Mouse (Mus musculus) cortical plate, adult 2 months (tissue): Measurements from ENCODE around the gene Usp31. TPM values are rescaled to one million over a fixed set of nuclear protein-coding genes. Genes with fewer than 3 reads are reported as not detected.
A peak's percentile ranks its signal among the peaks of the same experiment; 100 is the strongest.

Experiments used
- H3K27ac ChIP-seq: fragments of 200-500 bp; 2 replicates; pipeline ENCODE4 v1.5.1; 2012; ENCODE audit warnings: low read length, control low read depth, inconsistent platforms; ENCODE audit not compliant: insufficient read depth
- H3K4me1 ChIP-seq: fragments of 200-500 bp; 2 replicates; pipeline ENCODE4 v1.6.1; 2011; ENCODE audit warnings: low read length; ENCODE audit not compliant: control insufficient read depth, insufficient read depth
- H3K4me3 ChIP-seq: fragments of 200-500 bp; 2 replicates; pipeline ENCODE4 v1.5.1; 2011; ENCODE audit warnings: mild to moderate bottlenecking, low read length, control low read depth; ENCODE audit not compliant: insufficient read depth
- CTCF ChIP-seq: fragments of 200-500 bp; IDR thresholded peaks from 2 replicates; pipeline ENCODE4 v1.5.1; 2011; ENCODE audit warnings: mild to moderate bottlenecking, control low read depth, low read length; ENCODE audit not compliant: insufficient read depth; ENCODE audit errors: extremely low read depth
- POLR2A ChIP-seq: fragments of 200-500 bp; IDR thresholded peaks from 2 replicates; pipeline ENCODE4 v1.6.1; 2011; ENCODE audit warnings: mild to moderate bottlenecking, low read length, control low read depth; ENCODE audit not compliant: insufficient read depth; ENCODE audit errors: extremely low read depth
- polyA plus RNA-seq: library from polyadenylated mRNA; depleted of rRNA; stranded (reverse); fragments of >200 nt; gene quantifications from 2 replicates; pipeline ENCODE4 v1.2.3, GENCODE M21; 2012

Gene Usp31
- polyA plus RNA-seq, 1 experiment = 29.1 TPM

DNA sequence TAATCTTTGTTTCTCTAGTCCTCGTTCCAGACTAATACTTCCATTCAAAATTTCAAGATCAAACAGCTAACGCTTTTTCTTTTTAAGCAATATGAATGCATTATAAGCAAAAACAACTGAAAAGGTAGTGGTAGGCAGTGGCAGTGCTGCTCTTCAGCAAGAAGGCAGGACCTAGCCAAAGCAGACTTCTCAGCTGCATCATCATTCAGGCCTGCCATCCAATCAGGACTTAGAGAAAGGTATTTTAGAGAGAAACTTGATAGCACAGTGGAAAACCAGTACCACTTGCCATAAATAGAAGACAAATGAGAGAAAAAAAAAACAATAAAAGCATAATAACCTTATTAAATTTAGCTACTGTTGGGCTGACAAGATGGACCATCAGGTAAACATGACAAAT, 2.0 kb downstream of the Usp31 start:
- H3K4me1 ChIP-seq = peaks cover 12% of the 10 kb centered on the region
- no peak overlapping the region for H3K27ac ChIP-seq
- peak overlapping the region; percentile 56; the same call in 1 of the 2 replicates for H3K4me3 ChIP-seq
- TF ChIP-seq POLR2A (no peak), CTCF (no peak)

DNA sequence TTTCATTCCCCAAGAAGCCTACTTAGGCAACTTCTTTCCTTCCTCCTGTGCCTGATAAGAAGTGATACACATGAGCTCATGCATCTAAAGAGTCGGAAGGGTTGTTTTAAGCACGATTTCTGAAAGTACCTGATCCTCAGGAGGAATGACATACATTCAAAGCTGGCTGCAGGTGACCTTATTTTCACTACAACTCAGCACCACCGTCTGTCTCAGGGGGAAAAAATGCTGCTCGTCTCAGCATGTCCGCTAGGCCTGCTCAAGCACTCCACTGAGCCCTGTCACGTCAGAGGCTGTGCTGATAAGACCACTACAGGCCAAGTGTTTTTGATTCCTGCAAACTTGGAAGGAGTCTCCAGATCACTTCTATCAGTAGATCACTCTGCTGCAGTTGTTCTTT, 5.1 kb downstream of the Usp31 start:
- no peak overlapping the region for H3K27ac ChIP-seq
- no peak overlapping the region for H3K4me3 ChIP-seq
- peaks cover 14% of the 10 kb centered on the region for H3K4me1 ChIP-seq
- TF ChIP-seq CTCF = no peak
- TF ChIP-seq POLR2A = no peak

DNA sequence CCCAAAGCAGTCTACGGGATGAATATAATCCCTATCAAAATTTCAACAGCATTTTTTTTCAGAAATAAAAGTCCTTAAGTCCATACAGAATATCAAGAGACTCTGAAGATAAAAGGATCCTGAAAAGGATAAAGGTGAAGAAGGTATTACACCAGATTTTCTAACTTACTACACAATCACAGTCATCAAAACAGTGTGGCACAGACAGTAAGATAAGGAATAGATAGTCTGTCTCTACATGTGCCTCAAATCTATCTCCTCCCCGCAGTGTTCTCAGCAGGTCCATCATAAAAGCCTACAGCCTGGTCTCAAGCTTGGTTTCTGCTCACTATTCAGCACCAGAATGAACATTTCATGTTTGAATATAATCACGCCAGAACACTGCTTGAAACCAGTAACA, 6.6 kb downstream of the Usp31 start:
- Histone ChIP-seq H3K27ac (no peak overlapping the region), H3K4me3 (no peak overlapping the region), H3K4me1 (peaks cover 12% of the 10 kb centered on the region)
- TF ChIP-seq POLR2A = no peak
- no peak for TF ChIP-seq CTCF

DNA sequence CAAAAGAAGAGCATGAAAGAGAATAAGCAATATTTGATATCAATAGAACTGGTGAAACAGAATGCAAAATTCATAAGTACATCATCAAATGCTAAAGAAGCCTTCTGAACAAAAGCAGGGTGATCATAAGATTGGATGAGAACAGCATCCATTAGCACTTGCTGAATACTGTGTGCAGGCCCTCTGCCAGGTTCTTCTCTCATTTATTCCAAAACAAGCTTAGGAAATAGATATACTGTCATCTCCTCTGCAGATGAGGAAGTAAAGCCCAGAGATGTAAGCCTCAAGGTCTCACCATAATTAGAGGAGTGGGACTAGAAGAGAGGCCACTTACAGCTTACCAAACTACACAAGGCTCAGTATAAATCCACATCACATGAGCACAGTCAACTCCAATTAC, 7.8 kb downstream of the Usp31 start:
- H3K4me3 ChIP-seq = no peak overlapping the region
- TF ChIP-seq POLR2A = no peak
- no peak for TF ChIP-seq CTCF
- H3K27ac ChIP-seq = no peak overlapping the region

DNA sequence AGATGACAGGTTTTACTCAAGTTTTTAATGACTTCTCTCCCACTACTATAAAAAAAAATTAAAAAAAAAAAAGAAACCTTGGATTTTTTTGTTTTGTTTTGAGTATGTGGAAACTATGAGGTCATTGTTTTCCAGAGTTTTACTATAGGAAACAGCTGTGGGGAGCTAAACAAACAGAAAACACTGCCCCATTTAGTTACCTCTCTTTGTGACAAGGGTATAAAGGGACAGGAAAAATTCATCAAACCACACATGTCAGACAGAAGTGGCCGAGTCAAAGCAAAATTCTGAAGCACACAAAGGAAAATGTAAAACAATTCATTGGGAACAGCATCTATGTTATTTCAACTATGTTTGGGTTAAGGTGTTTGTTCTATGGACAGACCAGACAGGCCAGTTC, 9.5 kb downstream of the Usp31 start:
- Histone ChIP-seq H3K4me1 (peaks cover 2% of the 10 kb centered on the region), H3K4me3 (no peak overlapping the region), H3K27ac (no peak overlapping the region)
- TF ChIP-seq POLR2A (no peak), CTCF (no peak)

More for the DNA sequence above, 7.8 kb downstream of the Usp31 start:
- peaks cover 6% of the 10 kb centered on the region for H3K4me1 ChIP-seq

DNA sequence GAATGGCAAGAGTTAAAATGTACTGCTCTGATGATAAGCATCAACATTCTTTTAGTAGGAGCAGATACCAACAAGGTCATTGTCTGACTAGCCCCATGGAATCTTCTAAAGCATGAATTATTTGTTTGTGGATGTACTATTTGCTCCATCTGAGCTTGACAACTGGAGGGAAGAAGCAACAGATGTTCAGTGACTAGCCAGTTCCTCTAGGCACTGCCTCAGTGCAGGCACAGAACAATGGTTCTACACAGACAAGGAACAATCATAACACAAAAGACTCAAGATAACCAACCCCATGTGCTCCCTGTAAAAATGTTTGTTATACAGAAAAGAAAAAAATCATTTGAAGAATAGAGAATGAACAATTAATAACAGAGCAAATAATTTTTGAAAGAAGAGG, 9.9 kb downstream of the Usp31 start:
- Histone ChIP-seq H3K4me1 (peaks cover 2% of the 10 kb centered on the region), H3K4me3 (no peak overlapping the region), H3K27ac (no peak overlapping the region)
- TF ChIP-seq CTCF = no peak
- no peak for TF ChIP-seq POLR2A

DNA sequence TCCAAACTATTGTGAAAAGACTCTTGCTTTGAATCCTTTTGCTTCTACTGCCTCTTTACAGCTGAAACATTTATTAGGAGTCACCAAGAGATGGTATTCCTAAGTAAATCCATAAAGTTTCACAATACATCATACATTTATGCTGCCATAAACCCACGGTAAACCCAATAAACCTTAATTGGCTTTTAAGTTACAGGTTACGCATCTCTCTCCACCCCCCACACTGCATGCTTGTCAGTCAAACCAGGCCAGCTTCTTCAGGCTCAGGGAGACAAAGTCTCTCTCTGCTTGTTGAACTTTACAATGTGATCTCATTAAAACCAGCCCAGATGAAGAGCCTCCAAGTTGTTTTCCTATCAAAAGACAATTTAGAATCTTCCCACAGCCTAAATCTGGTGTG, 15.2 kb downstream of the Usp31 start:
- no peak overlapping the region for H3K27ac ChIP-seq
- H3K4me3 ChIP-seq = no peak overlapping the region
- TF ChIP-seq POLR2A = no peak
- no peak for TF ChIP-seq CTCF
- peaks cover 2% of the 10 kb centered on the region for H3K4me1 ChIP-seq

DNA sequence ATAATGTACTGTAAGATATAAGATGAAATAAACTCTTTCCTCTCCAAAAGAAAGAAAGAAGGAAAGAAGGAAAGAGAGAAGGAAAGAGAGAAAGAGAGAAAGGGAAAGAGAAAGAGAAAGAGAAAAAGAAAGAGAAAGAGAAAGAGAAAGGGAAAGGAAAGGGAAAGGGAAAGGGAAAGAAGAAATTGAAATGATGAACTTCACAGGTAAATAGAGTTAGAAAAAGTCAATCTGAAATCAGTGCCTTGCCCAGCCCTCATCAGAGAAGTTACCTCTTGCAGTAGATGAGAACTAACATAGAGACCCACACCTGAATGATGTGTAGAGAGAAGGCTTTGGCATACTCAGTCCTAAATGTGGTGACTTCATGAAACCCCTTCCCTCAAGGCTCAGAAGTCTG, 17.7 kb downstream of the Usp31 start:
- no peak for TF ChIP-seq POLR2A
- TF ChIP-seq CTCF = no peak
- no peak overlapping the region for H3K27ac ChIP-seq
- peaks cover 3% of the 10 kb centered on the region for H3K4me1 ChIP-seq
- H3K4me3 ChIP-seq = no peak overlapping the region

DNA sequence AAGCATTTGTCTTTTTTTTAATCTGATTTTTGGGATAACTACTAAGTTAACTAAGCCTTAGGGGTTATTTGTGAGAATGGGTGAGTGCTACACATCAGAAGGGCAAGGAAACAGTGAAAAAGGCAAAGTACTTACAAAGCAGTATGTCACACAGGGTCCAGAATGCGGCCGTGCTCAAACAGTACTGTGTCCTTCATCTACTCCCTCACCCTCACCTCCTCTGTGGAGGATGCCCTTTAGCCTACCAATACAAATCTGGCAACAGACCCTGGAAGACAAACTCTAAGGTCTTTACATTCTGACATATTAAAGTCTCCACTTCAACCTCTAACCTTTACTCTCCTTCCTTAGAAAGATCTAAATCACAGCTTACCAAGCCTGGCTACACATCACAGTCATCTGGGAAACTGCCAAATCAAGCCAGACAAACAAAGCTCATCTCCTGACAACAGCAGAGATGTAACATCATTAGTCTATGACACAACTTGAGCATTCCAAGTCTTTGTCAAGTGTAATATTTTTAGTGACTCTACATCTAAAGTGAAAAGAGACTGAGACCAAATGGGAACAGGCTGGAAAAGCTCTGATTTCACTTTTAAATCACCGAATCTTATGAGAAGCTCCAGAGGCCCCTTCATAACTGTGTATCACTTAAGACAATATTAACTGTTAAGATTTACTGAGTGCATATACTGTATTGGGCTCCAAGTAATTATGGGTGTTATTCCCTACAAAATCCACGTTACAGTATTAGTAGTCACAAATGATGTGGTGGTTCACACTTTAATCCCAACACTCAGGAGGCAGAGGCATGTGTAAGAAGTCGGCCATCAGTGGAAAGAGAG, 21.7 kb downstream of the Usp31 start:
- H3K27ac ChIP-seq = no peak overlapping the region
- TF ChIP-seq POLR2A (no peak), CTCF (no peak)
- H3K4me1 ChIP-seq = peaks cover 2% of the 10 kb centered on the region
- H3K4me3 ChIP-seq = no peak overlapping the region

DNA sequence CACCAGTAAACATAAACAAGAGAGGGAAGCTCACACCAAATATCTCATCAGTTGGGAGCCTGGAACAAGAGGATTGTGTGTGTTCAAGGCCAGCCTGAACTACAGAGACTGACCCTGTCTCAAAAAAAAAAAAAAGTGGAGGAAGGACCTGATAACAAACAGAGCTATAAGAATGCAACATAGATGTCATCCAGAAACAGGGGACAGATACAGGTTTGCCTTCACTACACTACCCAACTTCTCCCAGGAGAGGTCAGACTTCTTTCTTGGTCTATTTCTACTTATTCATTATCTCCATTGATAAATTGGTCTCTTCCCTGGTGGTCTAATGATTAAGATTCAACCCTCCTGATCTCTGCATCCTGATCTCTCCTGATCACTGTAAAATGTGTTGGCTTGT, 25.9 kb downstream of the Usp31 start:
- no peak overlapping the region for H3K27ac ChIP-seq
- no peak overlapping the region for H3K4me3 ChIP-seq
- TF ChIP-seq POLR2A = no peak
- no peak for TF ChIP-seq CTCF
- peaks cover 3% of the 10 kb centered on the region for H3K4me1 ChIP-seq
